Mouse (Mus musculus) layer of hippocampus, postnatal 14 days (tissue): ENCODE measurements around the gene Gm12800. TPM values are rescaled to one million over a fixed set of nuclear protein-coding genes. Genes with fewer than 3 reads are reported as not detected.
A peak's percentile ranks its signal among the peaks of the same experiment; 100 is the strongest.
"Not testable (repeated sequence)": the region's sequence is repeated elsewhere in the genome, so short reads cannot be mapped to it uniquely, and the experiment has no call there.

Source experiments
- DNase-seq, 2 experiments: peaks; one replicate each; pipeline ENCODE4 v3.0.0; 2021 to 2022; ENCODE audit warnings: low spot score in 2 of 2, mixed read lengths in 1 of 2
- long read RNA-seq, 2 experiments: library from polyadenylated mRNA; stranded (forward); transcript quantifications; one replicate each; pipeline ENCODE4 v2.0.0; 2021
- total RNA-seq, 2 experiments: library from RNA; stranded (reverse); gene quantifications; 2 replicates each; pipeline ENCODE4 v1.2.3; 2021

The Gm12800 gene
- not detected for total RNA-seq
- long read RNA-seq, experiment 1: 0 reads
- long read RNA-seq, experiment 2: 0 reads

GRCm38 (mm10) chr4:101908821-101909220, at the start of gene Gm12800:
TSS of gene Gm12800 (plus strand) at chr4:101909121.
- DNase-seq: not testable (repeated sequence)

DNA sequence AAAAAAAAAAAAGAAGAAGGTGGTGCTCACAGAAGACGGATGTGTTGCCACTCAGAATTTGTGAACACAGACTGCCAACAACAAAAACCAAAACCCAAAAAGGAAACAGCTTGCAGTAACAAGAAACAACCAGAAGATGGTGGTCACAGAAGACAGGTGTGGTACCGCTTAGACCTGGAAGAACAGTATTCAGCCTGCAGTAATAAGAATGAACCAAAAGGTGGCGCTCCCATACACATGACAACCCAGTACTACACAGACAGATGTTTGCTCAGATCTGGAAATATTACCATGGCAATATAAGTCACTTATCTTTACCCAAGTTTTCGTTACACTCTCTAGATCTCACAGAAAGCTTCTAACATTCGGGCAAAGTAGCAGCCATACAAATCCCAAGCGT, 48.0 kb upstream of the Gm12800 start:
- peak; percentile 10 to 46 for DNase-seq

GRCm38 (mm10) chr4:101862289-101862688, 46.6 kb upstream of the Gm12800 start:
- no peak for DNase-seq

DNA sequence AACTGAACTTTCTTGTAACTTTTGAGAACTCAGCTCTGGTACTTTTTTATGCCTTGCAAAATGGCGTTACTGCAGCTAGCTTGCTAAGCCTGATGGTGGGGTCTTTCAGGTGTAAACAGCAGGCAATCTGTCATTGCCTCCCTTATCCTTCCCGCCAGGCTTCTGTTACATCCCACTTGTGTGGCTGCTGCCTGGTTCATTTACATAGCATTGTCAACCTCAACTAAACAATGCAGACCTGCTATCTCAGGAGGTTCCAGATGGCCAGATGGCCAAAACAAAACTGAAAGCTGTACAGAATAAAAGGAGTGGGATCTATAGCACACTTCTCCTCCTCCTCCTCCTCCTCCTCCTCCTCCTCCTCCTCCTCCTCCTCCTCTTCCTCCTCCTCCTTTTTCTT, 36.9 kb upstream of the Gm12800 start:
- DNase-seq: not testable (repeated sequence)

GRCm38 (mm10) chr4:101875687-101876086, 33.2 kb upstream of the Gm12800 start:
- not testable (repeated sequence) for DNase-seq

- no peak for DNase-seq
Observed at GRCm38 (mm10) chr4:101883641-101884040, 25.3 kb upstream of the Gm12800 start.

- no peak for DNase-seq
Observed at GRCm38 (mm10) chr4:101889377-101889776, 19.5 kb upstream of the Gm12800 start.

- no peak for DNase-seq
Observed at GRCm38 (mm10) chr4:101893656-101894420, 15.1 kb upstream of the Gm12800 start, which contains the start of gene C130073F10Rik. TSS of gene C130073F10Rik (minus strand) at chr4:101893789.

DNA sequence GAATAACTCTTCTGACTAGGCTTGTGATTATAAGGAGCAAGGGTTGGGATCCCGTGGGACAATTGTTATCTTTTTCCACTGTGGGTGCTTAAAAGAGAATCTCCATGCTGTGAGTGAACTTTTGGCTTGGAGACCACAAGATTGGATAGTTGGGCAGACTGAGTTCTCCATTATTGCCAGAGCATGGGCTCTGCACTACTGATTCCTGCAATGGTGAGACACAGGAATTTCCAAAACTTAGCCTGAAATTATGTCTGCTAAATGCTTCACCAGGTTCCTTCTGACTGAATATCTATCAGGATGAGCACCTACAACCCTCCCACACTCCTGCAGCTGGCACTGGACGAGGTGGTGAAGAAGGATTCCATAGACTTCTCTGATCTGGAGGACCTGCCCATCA, 31.2 kb downstream of the Gm12800 start, which contains the start of gene Gm12794:
Gene Gm12794, plus strand, starts transcription at position 301 of the 400 bp plus-strand sequence.
- not testable (repeated sequence) for DNase-seq

Other genes with a start within 250 kb of the Gm12800 start
- 1 to 10 TPM; 2.4 to 5.0 TPM for gene Lepr, start 191.7 kb upstream of the Gm12800 start, total RNA-seq
- gene B020004J07Rik, start 65.1 kb upstream of the Gm12800 start, total RNA-seq: not detected
- gene C130073F10Rik, start 15.3 kb upstream of the Gm12800 start, total RNA-seq: not detected
- not detected for gene Gm12794, start 31.3 kb downstream of the Gm12800 start, total RNA-seq
- gene Gm12790, start 71.9 kb downstream of the Gm12800 start, total RNA-seq: not detected
- gene Gm12789, start 77.5 kb downstream of the Gm12800 start, total RNA-seq: not detected
- gene Pde4b, start 178.4 kb downstream of the Gm12800 start, total RNA-seq: 10 to 100 TPM; 61.5 to 68.9 TPM